Mouse (Mus musculus): ENCODE results near the gene Wdr72. TPM values are rescaled to one million over a fixed set of nuclear protein-coding genes. Genes with fewer than 3 reads are reported as not detected.

Wdr72 gene
- polyA plus RNA-seq (2015; fragmentation: Nextera tagmentation; extraction: Ambion mirVana): 0.43 and 0.49 TPM in 2 replicates

GRCm38 (mm10) chr9:74109761-74110460 lies at the start of gene Wdr72:
Gene Wdr72 (plus strand): TSS chr9:74110356.
- Histone ChIP-seq H3K36me3 (no peaks in the 10 kb centered on the region), H3K4me1 (peaks cover 3% of the 10 kb centered on the region; the same call in 1 of the 2 replicates), H3K4me2 (peak within 1 kb of the TSS; percentile 62), H3K27ac (no peak within 1 kb of the TSS), H3K9me3 (no peaks in the 10 kb centered on the region), H3K27me3 (no peaks in the 10 kb centered on the region; the same call in 1 of the 2 replicates), H3K4me3 (peak within 1 kb of the TSS; percentile 34), H3K9ac (peak within 1 kb of the TSS; percentile 22; the same call in 1 of the 2 replicates)
- 6% methylated on average over 16 of the region's 17 CpGs for WGBS
- ATAC-seq (ENCODE audit: borderline replicate concordance, extremely low read depth, low FRiP score, low TSS enrichment): 0 out of 2 replicates have a peak, but pooled peaks have one; percentile 35

GRCm38 (mm10) chr9:74066278-74066677 lies 43.9 kb upstream of the Wdr72 start:
- Histone ChIP-seq H3K27me3 (no peaks in the 10 kb centered on the region), H3K4me1 (no peaks in the 10 kb centered on the region), H3K4me2 (no peak overlapping the region), H3K36me3 (no peaks in the 10 kb centered on the region), H3K9me3 (no peaks in the 10 kb centered on the region), H3K4me3 (no peak overlapping the region), H3K9ac (no peak overlapping the region), H3K27ac (no peak overlapping the region)
- WGBS: 81% methylated on average over 3 of the region's 3 CpGs
- ATAC-seq (ENCODE audit: borderline replicate concordance, extremely low read depth, low FRiP score, low TSS enrichment): no peak

GRCm38 (mm10) chr9:74066766-74067165 lies 43.4 kb upstream of the Wdr72 start:
- no peak for ATAC-seq (ENCODE audit: borderline replicate concordance, extremely low read depth, low FRiP score, low TSS enrichment)
- H3K27me3 ChIP-seq: no peaks in the 10 kb centered on the region
- H3K4me1 ChIP-seq: no peaks in the 10 kb centered on the region
- H3K36me3 ChIP-seq: no peaks in the 10 kb centered on the region
- H3K9ac ChIP-seq: no peak overlapping the region
- no peaks in the 10 kb centered on the region for H3K9me3 ChIP-seq
- H3K27ac ChIP-seq: no peak overlapping the region
- no peak overlapping the region for H3K4me3 ChIP-seq
- H3K4me2 ChIP-seq: no peak overlapping the region
- 49% methylated on average over 10 of the region's 10 CpGs for WGBS

- no peak for ATAC-seq (ENCODE audit: borderline replicate concordance, extremely low read depth, low FRiP score, low TSS enrichment)
- Histone ChIP-seq H3K9ac (no peak overlapping the region), H3K27me3 (no peaks in the 10 kb centered on the region), H3K36me3 (no peaks in the 10 kb centered on the region), H3K4me3 (no peak overlapping the region), H3K27ac (no peak overlapping the region), H3K9me3 (no peaks in the 10 kb centered on the region), H3K4me1 (no peaks in the 10 kb centered on the region), H3K4me2 (no peak overlapping the region)
- WGBS: 61% methylated on average over 2 of the region's 2 CpGs
These were observed 34.2 kb upstream of the Wdr72 start for GRCm38 (mm10) chr9:74075958-74076357.

- ATAC-seq (ENCODE audit: borderline replicate concordance, extremely low read depth, low FRiP score, low TSS enrichment): no peak
- Histone ChIP-seq H3K4me1 (no peaks in the 10 kb centered on the region), H3K4me3 (no peak overlapping the region), H3K36me3 (no peaks in the 10 kb centered on the region), H3K4me2 (no peak overlapping the region), H3K27ac (no peak overlapping the region), H3K9me3 (no peaks in the 10 kb centered on the region), H3K27me3 (no peaks in the 10 kb centered on the region), H3K9ac (no peak overlapping the region)
These were observed 31.7 kb upstream of the Wdr72 start for GRCm38 (mm10) chr9:74078458-74078857.

- WGBS: 34% methylated on average over 5 of the region's 5 CpGs
- Histone ChIP-seq H3K4me2 (no peak overlapping the region), H3K27ac (no peak overlapping the region), H3K4me1 (no peaks in the 10 kb centered on the region), H3K9me3 (no peaks in the 10 kb centered on the region), H3K9ac (no peak overlapping the region), H3K36me3 (no peaks in the 10 kb centered on the region), H3K27me3 (no peaks in the 10 kb centered on the region), H3K4me3 (no peak overlapping the region)
- ATAC-seq (ENCODE audit: borderline replicate concordance, extremely low read depth, low FRiP score, low TSS enrichment): no peak
These were observed 29.9 kb upstream of the Wdr72 start for GRCm38 (mm10) chr9:74080241-74080640.

GRCm38 (mm10) chr9:74101591-74101990 lies 8.6 kb upstream of the Wdr72 start:
- H3K9ac ChIP-seq: no peak overlapping the region
- ATAC-seq (ENCODE audit: borderline replicate concordance, extremely low read depth, low FRiP score, low TSS enrichment): no peak
- no peak overlapping the region for H3K27ac ChIP-seq
- H3K4me2 ChIP-seq: no peak overlapping the region
- no peaks in the 10 kb centered on the region for H3K9me3 ChIP-seq
- H3K36me3 ChIP-seq: no peaks in the 10 kb centered on the region
- no peak overlapping the region for H3K4me3 ChIP-seq
- no peaks in the 10 kb centered on the region for H3K4me1 ChIP-seq
- no peaks in the 10 kb centered on the region for H3K27me3 ChIP-seq

- no peak for ATAC-seq (ENCODE audit: borderline replicate concordance, extremely low read depth, low FRiP score, low TSS enrichment)
- H3K4me2 ChIP-seq: no peak overlapping the region
- no peak overlapping the region for H3K9ac ChIP-seq
- H3K27me3 ChIP-seq: no peaks in the 10 kb centered on the region
- H3K4me3 ChIP-seq: no peak overlapping the region
- H3K9me3 ChIP-seq: no peaks in the 10 kb centered on the region
- no peaks in the 10 kb centered on the region for H3K4me1 ChIP-seq
- WGBS: 82% methylated on average over 1 of the region's 1 CpGs
- H3K36me3 ChIP-seq: no peaks in the 10 kb centered on the region
- H3K27ac ChIP-seq: no peak overlapping the region
These were observed 7.5 kb upstream of the Wdr72 start for GRCm38 (mm10) chr9:74102615-74103014.

GRCm38 (mm10) chr9:74110461-74110816 lies 283 bp downstream of the Wdr72 start:
- Histone ChIP-seq H3K9me3 (no peaks in the 10 kb centered on the region), H3K4me2 (peak overlapping the region; percentile 62), H3K27ac (no peak overlapping the region), H3K9ac (peak overlapping the region; percentile 22; the same call in 1 of the 2 replicates), H3K4me3 (peak overlapping the region; percentile 34), H3K27me3 (no peaks in the 10 kb centered on the region; the same call in 1 of the 2 replicates), H3K36me3 (no peaks in the 10 kb centered on the region), H3K4me1 (peaks cover 3% of the 10 kb centered on the region; the same call in 1 of the 2 replicates)
- no peak for ATAC-seq (ENCODE audit: borderline replicate concordance, extremely low read depth, low FRiP score, low TSS enrichment)
- WGBS: 2% methylated on average over 7 of the region's 7 CpGs

GRCm38 (mm10) chr9:74112526-74112925 lies 2.4 kb downstream of the Wdr72 start:
- ATAC-seq (ENCODE audit: borderline replicate concordance, extremely low read depth, low FRiP score, low TSS enrichment): no peak
- H3K36me3 ChIP-seq: no peaks in the 10 kb centered on the region
- H3K27me3 ChIP-seq: no peaks in the 10 kb centered on the region; the same call in 1 of the 2 replicates
- no peaks in the 10 kb centered on the region for H3K9me3 ChIP-seq
- no peak overlapping the region for H3K27ac ChIP-seq
- H3K9ac ChIP-seq: no peak overlapping the region
- no peak overlapping the region for H3K4me3 ChIP-seq
- H3K4me1 ChIP-seq: peaks cover 3% of the 10 kb centered on the region; the same call in 1 of the 2 replicates
- 84% methylated on average over 9 of the region's 9 CpGs for WGBS
- H3K4me2 ChIP-seq: no peak overlapping the region

- no peaks in the 10 kb centered on the region for H3K36me3 ChIP-seq
- no peak overlapping the region for H3K9ac ChIP-seq
- ATAC-seq (ENCODE audit: borderline replicate concordance, extremely low read depth, low FRiP score, low TSS enrichment): no peak
- no peak overlapping the region for H3K27ac ChIP-seq
- no peak overlapping the region for H3K4me3 ChIP-seq
- H3K9me3 ChIP-seq: no peaks in the 10 kb centered on the region
- WGBS: 43% methylated on average over 5 of the region's 5 CpGs
- no peaks in the 10 kb centered on the region for H3K4me1 ChIP-seq
- H3K4me2 ChIP-seq: no peak overlapping the region
- H3K27me3 ChIP-seq: no peaks in the 10 kb centered on the region
These were observed 16.1 kb downstream of the Wdr72 start for GRCm38 (mm10) chr9:74126222-74126621.

- no peak for ATAC-seq (ENCODE audit: borderline replicate concordance, extremely low read depth, low FRiP score, low TSS enrichment)
- H3K36me3 ChIP-seq: no peaks in the 10 kb centered on the region
- H3K4me2 ChIP-seq: no peak overlapping the region
- WGBS: 44% methylated on average over 2 of the region's 2 CpGs
- no peak overlapping the region for H3K27ac ChIP-seq
- no peaks in the 10 kb centered on the region for H3K4me1 ChIP-seq
- no peaks in the 10 kb centered on the region for H3K9me3 ChIP-seq
- H3K4me3 ChIP-seq: no peak overlapping the region
- H3K9ac ChIP-seq: no peak overlapping the region
- H3K27me3 ChIP-seq: no peaks in the 10 kb centered on the region
These were observed 23.9 kb downstream of the Wdr72 start for GRCm38 (mm10) chr9:74134010-74134409.

Measured in lung, embryonic 15.5 days (tissue).